Mouse (Mus musculus) c-Kit-negative CD71-positive TER-119-positive erythroid progenitor cells, embryonic 14.5 days (primary cell): ENCODE measurements around the gene Becn1.

Experiments
- DNase-seq: peaks from one replicate; pipeline ENCODE4 v3.0.0-alpha.2; 2013; ENCODE audit warnings: low read depth, low spot score

Becn1 gene

GRCm38 (mm10) chr11:101238071-101238647 lies 63.9 kb downstream of the Becn1 start:
- DNase-seq, result no peak

GRCm38 (mm10) chr11:101236782-101237181 lies 65.3 kb downstream of the Becn1 start:
- no peak for DNase-seq
